Comparison of ENCODE assay signal across 28 mouse cellular contexts in the genomic region with DNA sequence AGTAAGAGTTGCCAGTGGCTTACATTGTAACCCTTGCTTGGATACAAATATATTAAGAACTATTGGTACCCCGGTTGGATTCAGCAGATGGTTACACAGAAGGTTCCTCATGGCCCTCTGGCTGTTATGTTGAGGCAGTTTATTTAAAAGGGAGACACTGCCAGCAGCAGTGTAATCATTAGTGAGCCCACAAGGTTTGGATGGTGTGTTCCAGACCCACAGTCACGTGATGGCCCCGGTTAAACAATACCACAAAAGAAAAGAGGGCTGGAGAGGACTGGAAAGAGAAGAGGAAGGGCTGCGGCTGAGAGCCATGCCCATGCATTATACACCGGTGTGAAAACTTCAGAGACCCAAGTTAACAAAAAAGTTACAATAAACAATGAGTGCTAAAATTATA.
DNase-seq lines count a peak whose midpoint lies in the region; ATAC-seq lines count a peak whose summit lies in the region.
"Had no signal": no experiment of that assay in that cellular context is flagged by ENCODE, and none has a peak within 500 bp of the region (broad histone marks: within the 10 kb centered on the region; RNA-seq: fewer than 3 reads in every experiment).

No protein-coding gene starts in this region.

- no peaks in the 10 kb centered on the region for H3K9me3 ChIP-seq in kidney, embryonic 15.5 days (replicated peaks)
- H3K9me3 ChIP-seq: embryonic facial prominence, embryonic 12.5 days; forebrain, embryonic 12.5 days; heart, embryonic 15.5 days; hindbrain, embryonic 13.5 days; limb, embryonic 15.5 days; neural tube, embryonic 13.5 days; stomach, embryonic 15.5 days had no signal

- H3K27ac ChIP-seq in kidney, embryonic 15.5 days = no peak overlapping the region
- H3K27ac ChIP-seq: embryonic facial prominence, embryonic 12.5 days; forebrain, embryonic 12.5 days; heart, embryonic 15.5 days; hindbrain, embryonic 13.5 days; left cerebral cortex, adult 2 months; limb, embryonic 15.5 days; liver, embryonic 14.5 days; neural tube, embryonic 13.5 days; stomach, embryonic 15.5 days had no signal

- H3K9ac ChIP-seq in kidney, embryonic 15.5 days = no peak overlapping the region
- H3K9ac ChIP-seq: embryonic facial prominence, embryonic 12.5 days; forebrain, embryonic 12.5 days; heart, embryonic 15.5 days; hindbrain, embryonic 13.5 days; limb, embryonic 15.5 days; liver, embryonic 14.5 days; lung, embryonic 14.5 days; neural tube, embryonic 13.5 days; stomach, embryonic 15.5 days had no signal

- H3K4me1 ChIP-seq in kidney, embryonic 15.5 days = peaks cover 17% of the 10 kb centered on the region

- H3K4me2 ChIP-seq in kidney, embryonic 15.5 days = no peak overlapping the region
- H3K4me2 ChIP-seq: embryonic facial prominence, embryonic 12.5 days; forebrain, embryonic 12.5 days; heart, embryonic 15.5 days; hindbrain, embryonic 13.5 days; limb, embryonic 15.5 days; lung, embryonic 14.5 days; neural tube, embryonic 13.5 days; stomach, embryonic 15.5 days had no signal

- WGBS in kidney, embryonic 15.5 days = 84% methylated on average over 5 of the region's 5 CpGs

- 0 out of 2 replicates have a peak, but pooled peaks have one; percentile 54 for ATAC-seq in kidney, embryonic 15.5 days (replicated peaks; ENCODE audit: low FRiP score)
- no peak for ATAC-seq in monocyte, adult 5-6 weeks (replicated peaks; ENCODE audit: insufficient number of reproducible peaks, low FRiP score, low TSS enrichment, poor library complexity, severe bottlenecking)
- ATAC-seq: inflammation-experienced regulatory T-cells, adult 6 months had no signal

- no peak overlapping the region for H3K4me3 ChIP-seq in kidney, embryonic 15.5 days (replicated peaks)
- H3K4me3 ChIP-seq: embryonic facial prominence, embryonic 12.5 days; forebrain, embryonic 12.5 days; heart, embryonic 15.5 days; hindbrain, embryonic 13.5 days; left cerebral cortex, adult 2 months; limb, embryonic 15.5 days; myocyte; neural tube, embryonic 13.5 days; stomach, embryonic 15.5 days had no signal

- no peaks in the 10 kb centered on the region for H3K27me3 ChIP-seq in kidney, embryonic 15.5 days
- H3K27me3 ChIP-seq: embryonic facial prominence, embryonic 12.5 days; forebrain, embryonic 12.5 days; heart, embryonic 15.5 days; hindbrain, embryonic 13.5 days; limb, embryonic 15.5 days; neural tube, embryonic 13.5 days; stomach, embryonic 15.5 days had no signal

- no peaks in the 10 kb centered on the region for H3K36me3 ChIP-seq in kidney, embryonic 15.5 days
- H3K36me3 ChIP-seq: embryonic facial prominence, embryonic 12.5 days; forebrain, embryonic 12.5 days; heart, embryonic 15.5 days; hindbrain, embryonic 13.5 days; limb, embryonic 15.5 days; neural tube, embryonic 13.5 days; stomach, embryonic 15.5 days had no signal

- DNase-seq in layer of hippocampus, adult 11-12 months (ENCODE audit: low spot score) = peak; percentile 35
- no peak for DNase-seq in layer of hippocampus, postnatal 25 days (ENCODE audit: extremely low spot score in 1 of 2, low spot score in 1 of 2)
- DNase-seq in layer of hippocampus, adult 18-20 months (ENCODE audit: low spot score in 2 of 2) = peak; percentile 10 to 57
- DNase-seq in thymus, postnatal 4 days = no peak
- no peak for DNase-seq in ovary, postnatal 14 days (ENCODE audit: low spot score)
- DNase-seq: adrenal gland, adult 2 months; B cell, adult 2 months; cerebellum, adult 2 months; cerebellum, postnatal 25 days; gastrocnemius, postnatal 25 days; heart, postnatal 36 days; left cerebral cortex, postnatal 4 days; lung, embryonic 14.5 days; midbrain, embryonic 14.5 days; thymus, postnatal 36 days had no signal

Comparison
In these comparisons a context has a peak if more than half of its experiments do, and no peak if none do; other contexts are left out.
1. DNase-seq: peak in layer of hippocampus, adult 11-12 months (single experiment) and layer of hippocampus, adult 18-20 months (2 of 2); none in layer of hippocampus, postnatal 25 days (0 of 2), thymus, postnatal 4 days (single experiment) and ovary, postnatal 14 days (single experiment).